Mouse (Mus musculus) gastrocnemius, adult 18-20 months (tissue): ENCODE data around the gene Gm20696. TPM values are rescaled to one million over a fixed set of nuclear protein-coding genes. Genes with fewer than 3 reads are reported as not detected.
A peak's percentile ranks its signal among the peaks of the same experiment; 100 is the strongest.

Experiments
- DNase-seq: peaks from one replicate; pipeline ENCODE4 v3.0.0; 2021; ENCODE audit warnings: low spot score
- total RNA-seq, 2 experiments: library from RNA; stranded (reverse); gene quantifications; 2 replicates each; pipeline ENCODE4 v1.2.3; 2021

The Gm20696 gene
- total RNA-seq, 2 experiments from 2014 or later = 1.0 to 1.4 TPM

GRCm38 (mm10) chr6:99297535-99297934 is 369.1 kb downstream of the Gm20696 start:
- DNase-seq = no peak

DNA sequence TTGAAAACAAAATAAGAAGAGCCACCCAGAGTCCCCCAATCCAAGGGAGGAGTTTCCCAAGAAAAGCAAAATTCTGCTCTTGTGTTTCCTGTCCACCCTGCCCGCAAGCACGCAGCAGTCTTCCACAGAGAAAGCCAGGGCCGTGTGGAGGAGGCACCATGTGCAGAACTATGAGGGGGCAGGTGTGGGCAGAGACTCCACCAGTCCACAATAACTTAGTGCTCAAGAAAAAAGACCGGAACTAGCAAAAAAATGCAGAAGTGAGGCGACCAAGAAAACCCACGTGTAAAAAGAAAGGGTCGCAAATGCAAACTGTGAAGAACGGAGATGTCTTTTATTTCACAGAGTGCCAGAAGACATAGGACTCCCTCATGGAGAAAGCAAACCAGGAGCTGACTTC is 371.1 kb downstream of the Gm20696 start:
- DNase-seq = no peak

DNA sequence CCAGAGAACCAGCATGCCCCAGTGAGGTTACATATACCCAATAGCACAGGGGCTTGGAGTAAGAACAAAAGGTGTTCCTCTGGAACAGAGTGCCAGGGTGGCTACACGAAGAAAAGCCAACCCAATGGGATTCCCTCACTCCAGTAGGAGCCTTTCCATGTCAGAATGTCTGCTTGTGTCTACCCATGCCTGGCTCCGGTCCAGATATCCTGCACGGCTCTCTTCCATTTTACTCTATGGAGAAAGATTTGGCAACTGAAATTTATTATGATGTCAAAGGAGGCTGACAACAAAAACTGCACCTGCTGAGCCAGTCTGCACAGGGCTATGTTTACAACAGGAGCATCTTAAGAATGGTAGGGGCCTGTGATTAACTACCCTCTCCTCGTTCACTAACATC is 377.4 kb downstream of the Gm20696 start:
- DNase-seq = no peak

- no peak for DNase-seq
Measured at GRCm38 (mm10) chr6:99285026-99285425, 381.6 kb downstream of the Gm20696 start.

DNA sequence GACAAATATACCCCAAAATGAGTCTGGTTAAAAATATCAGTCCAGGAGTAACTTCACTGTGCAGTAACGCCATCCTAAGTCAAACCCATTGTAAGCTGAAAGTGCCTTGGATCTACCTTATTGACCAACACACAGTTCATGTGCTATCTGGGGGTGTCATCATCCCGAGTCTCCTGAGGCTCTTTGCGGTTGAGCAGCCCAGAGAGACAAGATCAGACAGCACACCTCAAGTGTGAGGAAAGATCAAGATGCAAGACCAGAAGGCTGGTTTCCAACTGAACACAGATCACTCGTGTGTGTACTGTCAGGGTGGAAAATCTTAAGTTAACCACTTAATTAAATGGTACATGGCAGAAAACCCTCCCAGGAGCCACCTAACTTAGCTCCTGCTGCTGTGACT is 382.6 kb downstream of the Gm20696 start:
- DNase-seq = no peak

DNA sequence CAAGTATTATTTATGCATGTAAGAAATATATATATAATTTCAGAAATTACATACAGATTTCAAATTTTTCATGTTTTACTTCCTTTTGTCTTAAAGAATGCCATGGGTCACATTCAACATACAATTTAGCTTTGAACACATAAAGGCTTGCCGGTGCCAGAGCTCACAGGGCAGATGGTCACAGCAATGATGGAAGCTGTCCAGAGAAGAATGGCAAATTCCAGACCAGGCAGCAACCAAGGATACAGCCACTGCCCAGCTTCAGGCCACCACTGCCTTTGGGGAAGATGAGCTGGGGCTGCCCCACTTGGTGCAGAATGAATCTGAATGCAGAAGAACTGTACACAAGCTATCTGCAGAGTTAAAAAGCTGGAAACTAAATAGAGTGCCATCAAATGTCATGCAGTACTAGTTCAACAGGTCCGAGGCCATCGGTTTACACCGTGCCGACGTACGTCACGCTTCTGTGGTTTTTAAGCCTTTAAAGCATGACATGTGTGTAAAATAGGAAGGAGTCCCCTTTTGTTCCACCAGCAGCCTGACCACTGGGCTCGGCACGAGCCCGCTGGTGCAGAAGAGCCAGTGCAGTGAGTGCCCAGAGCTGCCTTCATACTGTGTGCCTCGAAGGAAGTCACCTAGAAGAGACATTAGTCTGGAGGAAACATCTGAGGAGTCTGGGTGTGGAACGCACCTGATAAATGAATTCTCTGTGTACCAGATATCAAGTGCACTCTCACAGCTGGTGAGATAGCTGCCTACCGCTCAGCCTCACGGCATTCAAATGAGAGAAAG is 383.5 kb downstream of the Gm20696 start:
- no peak for DNase-seq

DNA sequence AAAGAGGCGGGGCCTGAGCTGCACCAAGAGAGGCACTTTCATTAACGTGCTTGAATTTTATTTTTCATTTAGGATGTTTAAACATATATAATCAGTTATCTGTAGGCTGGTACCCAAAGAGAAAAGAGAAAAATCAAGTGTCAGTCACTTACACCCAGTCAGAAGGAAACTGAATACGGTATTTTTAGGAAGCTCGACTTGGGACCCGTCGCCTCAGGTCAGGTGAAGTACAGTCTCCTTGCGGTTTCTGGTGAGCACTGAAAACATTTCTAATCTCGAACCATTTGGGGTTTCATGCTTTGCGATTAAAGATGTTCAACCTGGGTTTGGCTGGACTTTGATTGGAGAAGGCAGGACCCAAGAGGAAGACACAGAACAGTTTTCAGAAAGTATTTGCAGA is 385.2 kb downstream of the Gm20696 start:
- no peak for DNase-seq

- no peak for DNase-seq
Measured at GRCm38 (mm10) chr6:99280619-99281018, 386.0 kb downstream of the Gm20696 start.

DNA sequence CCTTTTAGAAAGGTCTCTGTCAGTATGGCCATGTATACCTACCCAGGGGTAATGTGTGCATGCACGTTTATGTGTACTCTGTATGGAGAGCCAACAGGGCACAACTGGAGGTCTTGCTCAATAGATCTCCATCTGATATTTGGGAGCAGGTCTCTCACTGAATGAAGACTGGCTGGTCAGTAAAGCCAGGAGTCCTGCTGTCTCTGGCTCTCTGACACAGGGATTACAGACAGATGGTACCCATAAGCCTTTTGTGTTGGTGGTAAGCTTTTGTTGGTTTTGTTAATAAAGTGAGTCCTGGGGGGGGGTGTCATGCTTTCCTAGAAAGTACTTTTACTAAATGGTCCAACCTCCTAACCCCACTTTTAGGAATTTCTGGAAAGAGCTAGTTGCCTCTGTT is 389.3 kb downstream of the Gm20696 start:
- no peak for DNase-seq

DNA sequence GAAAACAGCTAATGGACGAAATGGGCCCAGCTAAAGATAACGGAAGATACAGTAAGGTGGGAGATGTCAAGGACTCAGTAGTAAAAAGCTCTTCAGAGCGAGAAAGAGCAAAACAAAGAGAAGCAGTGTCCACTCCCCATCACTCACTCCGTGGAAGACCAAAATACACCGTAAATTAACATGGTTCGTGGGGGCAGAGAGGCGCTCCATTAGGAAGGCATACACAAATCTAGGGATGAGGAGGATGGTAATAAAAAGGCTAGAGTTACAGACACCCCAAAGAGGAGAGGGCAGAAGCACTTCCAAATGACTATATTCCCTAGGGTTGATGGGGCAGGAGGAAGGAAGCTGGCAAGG is 390.3 kb downstream of the Gm20696 start:
- DNase-seq = no peak

GRCm38 (mm10) chr6:99275381-99276296 is 391.0 kb downstream of the Gm20696 start:
- DNase-seq = no peak

GRCm38 (mm10) chr6:99274667-99275066 is 391.9 kb downstream of the Gm20696 start:
- DNase-seq = no peak

DNA sequence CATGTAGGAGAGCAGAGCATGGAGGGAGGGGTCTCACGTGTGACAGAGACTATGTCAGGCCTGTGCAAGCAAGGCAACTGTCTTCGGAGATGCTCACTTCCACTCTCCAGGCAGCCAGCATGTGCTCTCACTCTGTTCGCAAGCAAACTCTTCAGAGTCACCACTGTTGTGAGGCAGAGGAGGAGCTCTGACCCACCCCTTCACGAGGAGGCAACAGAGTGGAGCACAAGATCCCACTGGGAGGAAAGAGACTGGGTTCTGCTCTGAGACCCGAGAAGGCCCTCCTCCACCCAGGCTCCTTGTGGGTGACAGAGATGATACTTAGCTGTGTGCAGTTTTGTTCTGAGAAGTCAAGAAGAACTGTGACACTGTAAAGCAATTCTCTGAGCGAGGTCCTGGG is 392.4 kb downstream of the Gm20696 start:
- DNase-seq = no peak

GRCm38 (mm10) chr6:99273177-99273576 is 393.4 kb downstream of the Gm20696 start:
- no peak for DNase-seq

- DNase-seq = no peak
Measured at GRCm38 (mm10) chr6:99272174-99272573, 394.4 kb downstream of the Gm20696 start.

GRCm38 (mm10) chr6:99271741-99272140 is 394.9 kb downstream of the Gm20696 start:
- DNase-seq = no peak

GRCm38 (mm10) chr6:99269921-99270320 is 396.7 kb downstream of the Gm20696 start:
- DNase-seq = no peak

GRCm38 (mm10) chr6:99268171-99269061 is 398.2 kb downstream of the Gm20696 start:
- no peak for DNase-seq

DNA sequence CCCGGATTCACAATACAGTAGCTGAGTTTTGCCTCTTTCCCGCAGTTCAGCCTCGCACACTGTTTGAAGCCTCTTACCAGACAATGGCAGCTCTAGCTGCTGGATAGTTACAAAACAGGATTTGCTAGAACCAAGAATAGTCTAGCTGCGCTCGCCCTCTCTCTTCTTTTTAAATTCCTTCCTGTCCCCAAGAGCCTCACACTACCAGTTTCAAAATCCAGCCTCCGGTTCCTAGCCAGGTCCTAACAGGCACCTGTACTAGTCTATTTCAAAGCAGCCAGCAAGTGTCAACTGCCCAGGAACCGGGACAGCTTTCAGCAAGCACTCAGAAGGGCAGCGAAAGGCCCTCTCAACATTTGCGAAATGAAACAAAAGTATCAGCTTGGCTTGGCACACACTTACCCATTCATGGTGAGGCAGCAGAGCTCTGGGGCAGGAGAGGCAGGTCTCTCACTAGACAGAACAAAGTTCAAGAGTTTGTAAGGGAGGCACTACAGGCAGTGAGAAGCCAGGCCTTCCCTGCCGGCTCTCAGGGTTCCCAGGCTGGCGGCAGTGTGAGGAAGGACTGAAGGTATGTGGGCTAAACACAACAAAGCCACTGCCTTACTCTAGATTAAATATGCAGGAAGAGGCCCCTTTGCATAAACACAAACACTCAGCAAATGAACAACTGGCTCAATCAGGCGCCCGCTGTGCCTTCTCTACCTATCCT is 400.5 kb downstream of the Gm20696 start:
- DNase-seq = peak; percentile 20

GRCm38 (mm10) chr6:99265173-99265572 is 401.4 kb downstream of the Gm20696 start:
- no peak for DNase-seq
